Mouse (Mus musculus): ENCODE data around the gene Uck2. TPM values are rescaled to one million over a fixed set of nuclear protein-coding genes. Genes with fewer than 3 reads are reported as not detected.

Gene Uck2
- polyA plus RNA-seq, 1 experiment from 2014 or later = 116 TPM

GRCm38 (mm10) chr1:167287156-167287555, 2.0 kb upstream of the Uck2 start:
- H3K4me3 ChIP-seq (ENCODE audit: low read depth, low read length) = no peak overlapping the region

GRCm38 (mm10) chr1:167285356-167285755, 236 bp upstream of the Uck2 start:
- peak overlapping the region; percentile 58 for H3K4me2 ChIP-seq (ENCODE audit: low read depth)
- H3K9ac ChIP-seq (ENCODE audit: low read length) = peak overlapping the region; percentile 97; the same call in 1 of the 2 replicates
- H3K4me1 ChIP-seq (ENCODE audit: control insufficient read depth, insufficient read depth, low read length) = peaks cover 20% of the 10 kb centered on the region
- WGBS = 0% methylated on average over 8 of the region's 8 CpGs
- H3K9me3 ChIP-seq (ENCODE audit: control insufficient read depth, low read length) = no peaks in the 10 kb centered on the region
- H3K27ac ChIP-seq (ENCODE audit: low read depth, low read length) = no peak overlapping the region; the same call in 1 of the 2 replicates
- H3K36me3 ChIP-seq (ENCODE audit: control insufficient read depth, insufficient read depth, low read length) = no peaks in the 10 kb centered on the region
- DNase-seq (ENCODE audit: low spot score) = no peak
- H3K27me3 ChIP-seq (ENCODE audit: control insufficient read depth, insufficient read depth, low read length) = no peaks in the 10 kb centered on the region
- peak overlapping the region; percentile 89 for H3K4me3 ChIP-seq (ENCODE audit: low read depth, low read length)
- no peak for ATAC-seq (ENCODE audit: insufficient read depth, low FRiP score, low TSS enrichment)

More at GRCm38 (mm10) chr1:167287156-167287555, 2.0 kb upstream of the Uck2 start:
- Histone ChIP-seq H3K4me1 (ENCODE audit: control insufficient read depth, insufficient read depth, low read length) (peaks cover 15% of the 10 kb centered on the region), H3K9ac (ENCODE audit: low read length) (no peak overlapping the region), H3K9me3 (ENCODE audit: control insufficient read depth, low read length) (no peaks in the 10 kb centered on the region), H3K27ac (ENCODE audit: low read depth, low read length) (no peak overlapping the region), H3K4me2 (ENCODE audit: low read depth) (no peak overlapping the region), H3K36me3 (ENCODE audit: control insufficient read depth, insufficient read depth, low read length) (no peaks in the 10 kb centered on the region), H3K27me3 (ENCODE audit: control insufficient read depth, insufficient read depth, low read length) (no peaks in the 10 kb centered on the region)
- ATAC-seq (ENCODE audit: insufficient read depth, low FRiP score, low TSS enrichment) (no peak), DNase-seq (ENCODE audit: low spot score) (no peak)
- 94% methylated on average over 5 of the region's 5 CpGs for WGBS

GRCm38 (mm10) chr1:167284837-167285319, 242 bp downstream of the Uck2 start:
- Histone ChIP-seq H3K36me3 (ENCODE audit: control insufficient read depth, insufficient read depth, low read length) (no peaks in the 10 kb centered on the region), H3K27me3 (ENCODE audit: control insufficient read depth, insufficient read depth, low read length) (no peaks in the 10 kb centered on the region), H3K9me3 (ENCODE audit: control insufficient read depth, low read length) (no peaks in the 10 kb centered on the region), H3K27ac (ENCODE audit: low read depth, low read length) (peak overlapping the region; percentile 97), H3K4me1 (ENCODE audit: control insufficient read depth, insufficient read depth, low read length) (peaks cover 16% of the 10 kb centered on the region), H3K4me3 (ENCODE audit: low read depth, low read length) (peak overlapping the region; percentile 89), H3K9ac (ENCODE audit: low read length) (peak overlapping the region; percentile 97), H3K4me2 (ENCODE audit: low read depth) (peak overlapping the region; percentile 58)
- ATAC-seq (ENCODE audit: insufficient read depth, low FRiP score, low TSS enrichment) (peak; percentile 89), DNase-seq (ENCODE audit: low spot score) (peak; percentile 92)
- under 1% methylated on average over 51 of the region's 51 CpGs for WGBS

- Histone ChIP-seq H3K4me3 (ENCODE audit: low read depth, low read length) (peak overlapping the region; percentile 89), H3K9me3 (ENCODE audit: control insufficient read depth, low read length) (no peaks in the 10 kb centered on the region), H3K27me3 (ENCODE audit: control insufficient read depth, insufficient read depth, low read length) (no peaks in the 10 kb centered on the region), H3K4me1 (ENCODE audit: control insufficient read depth, insufficient read depth, low read length) (peaks cover 14% of the 10 kb centered on the region), H3K4me2 (ENCODE audit: low read depth) (peak overlapping the region; percentile 58), H3K9ac (ENCODE audit: low read length) (peak overlapping the region; percentile 97), H3K27ac (ENCODE audit: low read depth, low read length) (peak overlapping the region; percentile 97), H3K36me3 (ENCODE audit: control insufficient read depth, insufficient read depth, low read length) (no peaks in the 10 kb centered on the region)
- WGBS = under 1% methylated on average over 73 of the region's 73 CpGs
- ATAC-seq (ENCODE audit: insufficient read depth, low FRiP score, low TSS enrichment) = peak; percentile 64
- DNase-seq (ENCODE audit: low spot score) = peak; percentile 85
These were observed 773 bp downstream of the Uck2 start for GRCm38 (mm10) chr1:167284258-167284836.

GRCm38 (mm10) chr1:167283441-167284257, 1.5 kb downstream of the Uck2 start:
- Histone ChIP-seq H3K4me2 (ENCODE audit: low read depth) (peak overlapping the region; percentile 58), H3K27ac (ENCODE audit: low read depth, low read length) (peak overlapping the region; percentile 97), H3K9ac (ENCODE audit: low read length) (peak overlapping the region; percentile 97), H3K4me1 (ENCODE audit: control insufficient read depth, insufficient read depth, low read length) (peaks cover 14% of the 10 kb centered on the region), H3K27me3 (ENCODE audit: control insufficient read depth, insufficient read depth, low read length) (no peaks in the 10 kb centered on the region), H3K36me3 (ENCODE audit: control insufficient read depth, insufficient read depth, low read length) (no peaks in the 10 kb centered on the region), H3K9me3 (ENCODE audit: control insufficient read depth, low read length) (no peaks in the 10 kb centered on the region), H3K4me3 (ENCODE audit: low read depth, low read length) (peak overlapping the region; percentile 89)
- ATAC-seq (ENCODE audit: insufficient read depth, low FRiP score, low TSS enrichment) = peak; percentile 43; the same call in 1 of the 2 replicates
- under 1% methylated on average over 44 of the region's 44 CpGs for WGBS
- peak; percentile 79 for DNase-seq (ENCODE audit: low spot score)

GRCm38 (mm10) chr1:167282768-167283167, 2.4 kb downstream of the Uck2 start:
- ATAC-seq (ENCODE audit: insufficient read depth, low FRiP score, low TSS enrichment) (no peak), DNase-seq (ENCODE audit: low spot score) (no peak)
- H3K36me3 ChIP-seq (ENCODE audit: control insufficient read depth, insufficient read depth, low read length) = no peaks in the 10 kb centered on the region
- WGBS = 54% methylated on average over 5 of the region's 5 CpGs
- H3K9me3 ChIP-seq (ENCODE audit: control insufficient read depth, low read length) = no peaks in the 10 kb centered on the region
- no peak overlapping the region for H3K27ac ChIP-seq (ENCODE audit: low read depth, low read length)
- H3K4me2 ChIP-seq (ENCODE audit: low read depth) = peak overlapping the region; percentile 58
- H3K4me3 ChIP-seq (ENCODE audit: low read depth, low read length) = peak overlapping the region; percentile 89
- H3K4me1 ChIP-seq (ENCODE audit: control insufficient read depth, insufficient read depth, low read length) = peaks cover 14% of the 10 kb centered on the region
- H3K9ac ChIP-seq (ENCODE audit: low read length) = no peak overlapping the region; the same call in 1 of the 2 replicates
- no peaks in the 10 kb centered on the region for H3K27me3 ChIP-seq (ENCODE audit: control insufficient read depth, insufficient read depth, low read length)

GRCm38 (mm10) chr1:167282112-167282511, 3.0 kb downstream of the Uck2 start:
- ATAC-seq (ENCODE audit: insufficient read depth, low FRiP score, low TSS enrichment) = no peak
- WGBS = 41% methylated on average over 3 of the region's 3 CpGs
- no peaks in the 10 kb centered on the region for H3K27me3 ChIP-seq (ENCODE audit: control insufficient read depth, insufficient read depth, low read length)
- no peak overlapping the region for H3K9ac ChIP-seq (ENCODE audit: low read length)
- H3K4me3 ChIP-seq (ENCODE audit: low read depth, low read length) = no peak overlapping the region
- DNase-seq (ENCODE audit: low spot score) = no peak
- peak overlapping the region; percentile 17 for H3K4me2 ChIP-seq (ENCODE audit: low read depth)
- H3K36me3 ChIP-seq (ENCODE audit: control insufficient read depth, insufficient read depth, low read length) = no peaks in the 10 kb centered on the region
- H3K27ac ChIP-seq (ENCODE audit: low read depth, low read length) = no peak overlapping the region
- H3K4me1 ChIP-seq (ENCODE audit: control insufficient read depth, insufficient read depth, low read length) = peaks cover 14% of the 10 kb centered on the region
- no peaks in the 10 kb centered on the region for H3K9me3 ChIP-seq (ENCODE audit: control insufficient read depth, low read length)

GRCm38 (mm10) chr1:167280061-167280460, 5.1 kb downstream of the Uck2 start:
- ATAC-seq (ENCODE audit: insufficient read depth, low FRiP score, low TSS enrichment) = no peak
- WGBS = 91% methylated on average over 10 of the region's 10 CpGs

More at GRCm38 (mm10) chr1:167280061-167280460, 5.1 kb downstream of the Uck2 start:
- no peaks in the 10 kb centered on the region for H3K27me3 ChIP-seq (ENCODE audit: control insufficient read depth, insufficient read depth, low read length)
- no peak for DNase-seq (ENCODE audit: low spot score)
- no peak overlapping the region for H3K9ac ChIP-seq (ENCODE audit: low read length)
- no peak overlapping the region for H3K4me2 ChIP-seq (ENCODE audit: low read depth)
- H3K4me3 ChIP-seq (ENCODE audit: low read depth, low read length) = no peak overlapping the region
- no peaks in the 10 kb centered on the region for H3K9me3 ChIP-seq (ENCODE audit: control insufficient read depth, low read length)
- H3K36me3 ChIP-seq (ENCODE audit: control insufficient read depth, insufficient read depth, low read length) = no peaks in the 10 kb centered on the region
- H3K27ac ChIP-seq (ENCODE audit: low read depth, low read length) = no peak overlapping the region
- H3K4me1 ChIP-seq (ENCODE audit: control insufficient read depth, insufficient read depth, low read length) = peaks cover 11% of the 10 kb centered on the region
